8 mouse cellular contexts compared by ENCODE assay signal in genomic region chr2:181581016-181581401, GRCm38 (mm10). TPM values are rescaled to one million over a fixed set of nuclear protein-coding genes. Genes with fewer than 3 reads are reported as not detected.
DNase-seq lines count a peak whose midpoint lies in the region; ATAC-seq lines count a peak whose summit lies in the region.

No protein-coding gene starts in this region.

- peak overlapping the region; percentile 70 for H3K4me3 ChIP-seq in hindbrain, embryonic 16.5 days (ENCODE audit: low read length)

- H3K36me3 ChIP-seq in hindbrain, embryonic 16.5 days (ENCODE audit: control insufficient read depth, insufficient read depth, low read length), result peaks cover 16% of the 10 kb centered on the region

- H3K4me2 ChIP-seq in hindbrain, embryonic 16.5 days (ENCODE audit: low read length), result peak overlapping the region; percentile 96

- no peaks in the 10 kb centered on the region for H3K27me3 ChIP-seq in hindbrain, embryonic 16.5 days (replicated peaks; ENCODE audit: control insufficient read depth, insufficient read depth, low read length)

- peak overlapping the region; percentile 91 for H3K27ac ChIP-seq in hindbrain, embryonic 16.5 days (ENCODE audit: low read depth, low read length)

- DNase-seq in WW6 (ENCODE audit: low read depth, low spot score), result peak; percentile 80
- peak; percentile 67 to 78 for DNase-seq in cerebellum, postnatal 4 days (ENCODE audit: low spot score in 2 of 2)
- DNase-seq in gastrocnemius, adult 18-20 months (ENCODE audit: low spot score), result peak; percentile 84
- peak; percentile 70 to 81 for DNase-seq in left cerebral cortex, adult 18-20 months (ENCODE audit: low spot score in 2 of 2)
- DNase-seq in lung, postnatal 4 days, result peak; percentile 90 to 91
- DNase-seq in retina, postnatal 1 day, result peak; percentile 93
- DNase-seq in urinary bladder, adult 2 months (ENCODE audit: low spot score), result peak; percentile 64

- H3K4me1 ChIP-seq in hindbrain, embryonic 16.5 days (ENCODE audit: control insufficient read depth, insufficient read depth, low read depth, low read length), result peaks cover 24% of the 10 kb centered on the region

- peak; percentile 79 for ATAC-seq in hindbrain, embryonic 16.5 days

- under 1% methylated on average over 11 of the region's 11 CpGs for WGBS in hindbrain, embryonic 16.5 days

- H3K9ac ChIP-seq in hindbrain, embryonic 16.5 days (ENCODE audit: low read depth, low read length), result peak overlapping the region; percentile 91

- no peaks in the 10 kb centered on the region for H3K9me3 ChIP-seq in hindbrain, embryonic 16.5 days (ENCODE audit: control insufficient read depth, low read length)

RNA-seq across cellular contexts. Expression of gene Uckl1, which starts 3.7 kb away (rescaled TPM):
- total RNA-seq in gastrocnemius, adult 18-20 months (2021), result 10 to 100 TPM; 23.2 to 23.4 TPM
- polyA plus RNA-seq in hindbrain, embryonic 16.5 days (2015; fragmentation: Nextera tagmentation; extraction: Ambion mirVana), result 58.5 and 59.4 TPM in 2 replicates
- 10 to 100 TPM; 51.5 to 70.2 TPM for total RNA-seq in left cerebral cortex, adult 18-20 months (2021)
- polyA plus RNA-seq in urinary bladder, adult 2 months (2012; rRNA removed), result 139 and 214 TPM in 2 replicates

RNA-seq across cellular contexts. Expression of gene Prpf6, which starts 10.7 kb away (rescaled TPM):
- total RNA-seq in gastrocnemius, adult 18-20 months (2021), result 10 to 100 TPM; 30.8 to 34.2 TPM
- 57.3 and 63.6 TPM in 2 replicates for polyA plus RNA-seq in hindbrain, embryonic 16.5 days (2015; fragmentation: Nextera tagmentation; extraction: Ambion mirVana)
- total RNA-seq in left cerebral cortex, adult 18-20 months (2021), result 10 to 100 TPM; 57.5 to 60.3 TPM
- 30.7 and 40.9 TPM in 2 replicates for polyA plus RNA-seq in urinary bladder, adult 2 months (2012; rRNA removed)

RNA-seq across cellular contexts. Expression of gene Zfp512b, which starts 11.6 kb away (rescaled TPM):
- 10 to 100 TPM; 13.5 to 18.0 TPM for total RNA-seq in gastrocnemius, adult 18-20 months (2021)
- polyA plus RNA-seq in hindbrain, embryonic 16.5 days (2015; fragmentation: Nextera tagmentation; extraction: Ambion mirVana), result 44.9 and 65.1 TPM in 2 replicates
- total RNA-seq in left cerebral cortex, adult 18-20 months (2021), result 10 to 100 TPM; 70.4 to 77.9 TPM
- polyA plus RNA-seq in urinary bladder, adult 2 months (2012; rRNA removed), result 43.9 and 52.6 TPM in 2 replicates

RNA-seq across cellular contexts. Expression of gene Samd10, which starts 18.0 kb away (rescaled TPM):
- total RNA-seq in gastrocnemius, adult 18-20 months (2021), result 1 to 10 TPM; 1.3 to 3.2 TPM
- polyA plus RNA-seq in hindbrain, embryonic 16.5 days (2015; fragmentation: Nextera tagmentation; extraction: Ambion mirVana), result 192 and 201 TPM in 2 replicates
- total RNA-seq in left cerebral cortex, adult 18-20 months (2021), result 10 to 100 TPM; 20.8 to 23.5 TPM
- 14.7 and 20.2 TPM in 2 replicates for polyA plus RNA-seq in urinary bladder, adult 2 months (2012; rRNA removed)

Comparison
In these comparisons a context has a peak if more than half of its experiments do, and no peak if none do; other contexts are left out.
1. Peak in every context shown above with its lines: DNase-seq, ATAC-seq, H3K4me3 ChIP-seq and H3K27ac ChIP-seq.